Mouse (Mus musculus) liver, embryonic 14.5 days (tissue): ENCODE measurements around the gene Atn1.

Experiments
- CTCF ChIP-seq: IDR thresholded peaks from 2 replicates; pipeline ENCODE4 v1.5.1; 2016; ENCODE audit warnings: antibody characterized with exemption, low read depth, control low read depth
- EP300 ChIP-seq: IDR thresholded peaks from 2 replicates; pipeline ENCODE4 v1.6.1; 2016; ENCODE audit warnings: antibody characterized with exemption, low read depth

DNA sequence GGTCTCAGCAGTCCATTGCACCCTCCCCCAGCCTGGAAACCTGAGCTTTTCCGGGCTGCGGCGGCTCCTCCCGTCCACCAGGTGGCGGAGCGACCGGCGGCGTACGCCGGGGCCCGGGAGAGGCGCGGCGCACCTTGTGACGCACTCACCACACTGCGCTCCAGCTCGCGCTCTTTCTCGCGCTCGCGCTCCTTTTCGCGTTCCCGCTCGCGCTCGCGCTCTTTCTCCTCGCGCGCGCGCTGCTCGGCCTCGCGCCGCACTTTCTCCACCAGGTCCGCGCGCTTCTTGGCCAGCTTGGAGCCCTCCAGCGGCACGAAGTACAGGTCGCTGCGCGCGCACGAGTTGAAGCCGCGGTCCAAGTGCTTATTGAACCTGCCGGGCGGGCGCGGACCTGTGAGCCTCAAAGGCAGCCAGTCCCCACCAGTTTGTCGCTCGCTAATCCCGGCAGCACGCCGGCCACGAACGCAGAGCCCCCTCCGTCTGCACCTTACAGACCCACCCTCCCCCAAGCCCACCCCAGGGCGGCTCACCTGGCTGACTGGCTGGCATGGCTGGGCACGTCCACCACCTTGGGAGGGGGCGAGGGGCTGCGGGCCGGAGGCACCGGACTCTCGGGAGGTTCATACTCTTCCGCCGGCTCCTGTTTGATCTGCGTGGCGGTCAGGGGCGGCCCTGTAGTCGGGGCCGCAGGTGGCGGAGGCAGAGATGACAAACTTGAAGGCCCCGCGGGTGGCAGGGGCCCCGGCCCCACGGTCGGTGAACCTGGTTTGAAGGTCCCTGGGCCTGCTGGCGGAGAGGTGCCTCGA lies 10.6 kb downstream of the Atn1 start:
- TF ChIP-seq CTCF: peak; percentile 90
- no peak for TF ChIP-seq EP300
